Mouse (Mus musculus) right cerebral cortex, postnatal 14 days (tissue): Measurements from ENCODE around the gene Abca8a.
"Not testable (repeated sequence)": the region's sequence is repeated elsewhere in the genome, so short reads cannot be mapped to it uniquely, and the experiment has no call there.

Experiments used
- DNase-seq: peaks from one replicate; pipeline ENCODE4 v3.0.0; 2022

The Abca8a gene

GRCm38 (mm10) chr11:110095858-110096257, at the start of gene Abca8a:
Abca8a (minus strand) TSS chr11:110095978.
- no peak for DNase-seq

DNA sequence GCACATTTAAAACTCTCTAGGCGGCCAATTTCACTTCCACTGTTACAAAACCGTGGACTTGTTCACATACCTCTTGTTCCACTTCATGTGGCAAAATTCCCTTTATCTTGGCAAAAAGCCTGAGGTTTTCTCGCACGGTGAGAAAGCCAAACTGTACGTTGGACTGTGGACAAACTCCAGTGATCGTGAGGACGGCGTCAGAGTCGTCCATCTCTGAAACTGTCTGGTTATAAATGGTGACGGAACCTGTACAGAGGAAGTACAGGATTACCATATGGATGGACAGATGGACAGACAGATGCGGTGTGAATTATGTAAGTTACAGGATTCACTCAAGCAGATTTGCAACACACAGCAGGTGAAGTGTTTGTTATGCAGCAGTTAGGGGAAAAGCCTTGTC, 49.6 kb upstream of the Abca8a start:
- DNase-seq = no peak

DNA sequence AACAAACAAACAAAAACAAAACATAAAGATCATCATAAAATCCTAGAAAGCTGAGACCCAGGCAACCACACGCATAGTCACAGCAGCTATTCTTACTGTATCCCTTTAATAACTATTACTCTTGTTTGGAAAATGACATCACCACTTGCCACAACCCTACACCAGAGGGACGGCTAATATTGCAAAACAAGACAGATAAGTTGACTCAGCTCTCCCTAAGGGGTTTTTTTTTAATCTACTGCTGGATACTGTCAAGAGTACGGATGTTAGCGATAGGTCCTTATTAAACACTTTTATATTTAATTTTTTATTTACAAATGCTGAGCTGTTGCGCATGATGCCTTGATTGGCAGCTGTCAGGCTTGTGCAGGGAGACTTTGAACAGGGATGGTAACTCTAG, 35.0 kb upstream of the Abca8a start:
- no peak for DNase-seq

DNA sequence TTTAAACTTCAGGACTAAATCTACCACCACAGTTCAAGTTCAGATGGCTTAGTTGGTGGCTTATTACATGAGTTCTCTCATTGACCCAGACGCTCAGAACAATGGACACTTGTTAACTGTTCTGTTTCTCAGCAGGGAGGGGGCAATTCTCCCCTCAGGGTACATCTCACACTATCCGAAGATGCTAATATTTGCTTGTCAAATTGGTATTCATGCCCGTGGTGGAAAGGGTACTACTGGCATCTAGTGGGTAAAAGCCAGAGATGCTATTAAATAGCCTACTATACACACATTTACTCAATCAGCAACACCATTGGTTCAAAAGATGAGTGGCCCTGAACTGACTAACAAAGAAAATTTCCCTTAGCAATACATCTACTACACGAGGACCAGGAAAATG, 15.4 kb upstream of the Abca8a start:
- no peak for DNase-seq

GRCm38 (mm10) chr11:110101437-110101836, 5.7 kb upstream of the Abca8a start:
- no peak for DNase-seq

DNA sequence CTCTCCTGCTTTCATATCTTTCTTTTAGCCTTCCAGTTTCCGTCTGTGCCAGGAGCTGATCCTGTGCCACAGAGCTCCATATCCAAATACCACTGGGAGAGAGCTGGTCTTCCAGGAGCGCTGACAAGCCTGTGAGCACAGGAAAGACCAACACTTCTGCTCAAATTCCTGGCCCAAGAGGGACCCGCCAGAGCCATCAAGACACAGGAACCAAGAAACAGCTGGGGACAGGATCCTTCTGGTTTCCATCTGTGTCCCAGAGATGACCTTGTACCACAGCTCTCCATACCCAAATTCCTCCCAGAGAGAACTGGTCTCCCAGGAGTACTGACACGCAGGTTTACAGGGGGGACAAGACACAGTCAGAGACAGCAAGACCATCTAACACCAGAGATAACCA, 3.1 kb upstream of the Abca8a start:
- no peak for DNase-seq

DNA sequence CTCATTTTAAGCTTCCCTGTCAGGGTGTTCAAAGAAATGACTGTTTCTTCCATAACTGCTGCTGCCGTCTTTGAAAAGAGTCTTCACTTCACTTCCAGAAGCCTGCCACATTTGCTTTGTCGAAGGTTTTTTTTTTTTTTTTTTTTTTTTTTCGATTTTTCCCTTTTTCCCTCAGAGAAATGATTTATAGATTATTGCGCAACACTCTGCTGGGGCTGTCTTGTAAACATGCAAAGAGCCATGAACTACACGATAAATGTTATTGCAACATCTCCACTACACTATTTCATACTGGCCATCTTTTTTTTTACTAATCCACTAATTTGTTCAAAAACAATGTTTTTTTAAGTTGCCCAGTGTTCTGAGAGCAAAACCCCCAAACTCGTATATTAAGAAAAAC, 1.7 kb upstream of the Abca8a start:
- no peak for DNase-seq

- no peak for DNase-seq
Observed at GRCm38 (mm10) chr11:110094846-110095380, 865 bp downstream of the Abca8a start.

DNA sequence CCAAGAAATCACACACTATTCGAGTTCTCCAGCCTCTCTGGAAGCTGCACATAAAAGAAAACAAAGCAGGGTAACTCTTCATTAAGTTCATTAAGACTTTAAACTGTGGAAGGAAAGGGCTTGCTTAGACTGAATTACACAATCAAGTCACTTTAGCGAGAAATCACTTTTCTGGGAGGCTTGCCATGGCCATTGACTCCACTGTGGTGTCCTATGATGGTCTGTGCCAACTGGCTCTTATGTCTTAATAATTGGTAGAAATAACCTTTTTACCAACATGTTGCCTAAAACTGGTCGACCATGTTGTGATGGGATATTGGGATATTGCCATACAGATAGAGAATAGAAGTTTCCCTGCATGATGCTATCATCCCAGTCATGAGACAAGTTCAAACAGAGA, 1.5 kb downstream of the Abca8a start:
- no peak for DNase-seq

DNA sequence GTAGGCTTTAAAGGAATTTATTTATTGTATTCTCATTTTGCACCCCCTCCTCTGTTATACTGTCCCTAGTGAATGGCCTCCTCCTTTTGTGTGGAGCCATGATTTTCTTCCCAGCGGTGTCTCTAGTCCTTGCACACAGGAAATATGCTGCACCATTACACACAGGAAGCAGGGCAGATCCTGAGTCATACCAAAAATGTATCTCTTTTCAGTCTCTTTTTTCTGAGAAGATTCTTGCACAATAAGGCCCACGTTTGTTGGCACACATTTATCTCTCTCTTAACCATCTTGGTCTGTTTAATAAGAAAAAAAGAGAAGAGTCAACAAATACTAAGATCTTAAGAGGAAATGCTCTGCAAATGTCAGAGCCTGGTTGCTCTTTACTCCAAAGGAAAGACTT, 4.5 kb downstream of the Abca8a start:
- no peak for DNase-seq

DNA sequence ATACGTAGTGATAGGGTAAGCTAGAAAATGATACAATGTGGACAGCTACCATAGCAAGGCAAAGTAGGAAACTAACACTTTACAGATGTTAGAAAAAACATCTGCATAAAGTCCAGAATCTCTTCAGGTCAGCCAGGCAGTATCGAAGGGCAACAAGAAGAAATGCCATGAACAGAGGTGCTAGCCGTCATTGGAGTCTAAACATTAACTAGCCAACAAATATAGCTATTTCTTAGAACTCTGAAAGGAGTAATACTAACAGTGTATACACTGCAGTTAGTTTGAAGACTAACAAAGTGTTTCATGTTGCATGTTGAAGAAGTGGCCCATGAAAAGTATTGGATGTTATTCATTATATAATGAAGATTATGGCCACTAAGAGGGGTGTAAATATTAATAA, 23.6 kb downstream of the Abca8a start:
- DNase-seq = no peak

DNA sequence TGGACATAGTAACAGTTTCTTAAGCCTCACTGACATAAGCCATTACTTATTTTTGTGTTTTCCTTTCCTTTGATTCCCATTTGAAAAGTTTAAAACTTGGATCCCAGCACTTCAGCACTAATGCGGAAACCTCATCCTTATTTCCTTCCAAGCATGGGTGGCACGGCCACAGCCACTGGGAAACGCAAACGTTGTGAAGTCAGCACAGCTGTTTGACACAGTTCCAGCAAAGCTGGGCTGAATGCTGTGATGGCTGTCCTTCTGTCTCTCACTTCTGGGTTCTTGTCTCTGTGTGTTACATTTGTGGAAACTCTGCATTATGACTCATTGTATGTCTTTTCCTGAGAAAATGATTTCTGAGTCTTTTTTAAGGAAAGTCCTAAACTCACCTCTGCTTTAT, 34.7 kb downstream of the Abca8a start:
- no peak for DNase-seq

GRCm38 (mm10) chr11:110060127-110060526, 35.7 kb downstream of the Abca8a start:
- no peak for DNase-seq

DNA sequence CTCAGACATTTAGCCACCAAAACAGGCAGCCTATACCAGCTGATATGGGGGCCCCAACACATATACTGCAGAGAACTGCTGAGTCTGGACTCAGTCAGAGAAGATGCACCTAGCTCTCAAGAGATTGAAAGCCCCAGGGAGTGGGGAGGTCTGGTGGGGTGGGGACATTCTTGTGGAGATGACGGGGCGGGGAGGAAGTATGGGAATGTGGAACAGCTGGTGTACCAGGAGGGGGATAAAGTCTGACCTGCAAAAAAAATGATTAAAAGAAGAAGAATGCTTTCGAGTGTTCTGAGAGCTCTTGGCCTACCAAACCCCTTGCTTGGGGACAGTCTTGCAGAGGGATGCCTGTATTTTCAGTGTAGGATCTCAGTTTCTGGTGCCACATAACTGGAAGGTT, 42.1 kb downstream of the Abca8a start:
- DNase-seq = no peak

GRCm38 (mm10) chr11:110037795-110038194, 58.0 kb downstream of the Abca8a start:
- DNase-seq = no peak

- no peak for DNase-seq
Observed at GRCm38 (mm10) chr11:110028913-110029695, 66.7 kb downstream of the Abca8a start.

GRCm38 (mm10) chr11:110010836-110011546, 84.8 kb downstream of the Abca8a start:
- DNase-seq = no peak

DNA sequence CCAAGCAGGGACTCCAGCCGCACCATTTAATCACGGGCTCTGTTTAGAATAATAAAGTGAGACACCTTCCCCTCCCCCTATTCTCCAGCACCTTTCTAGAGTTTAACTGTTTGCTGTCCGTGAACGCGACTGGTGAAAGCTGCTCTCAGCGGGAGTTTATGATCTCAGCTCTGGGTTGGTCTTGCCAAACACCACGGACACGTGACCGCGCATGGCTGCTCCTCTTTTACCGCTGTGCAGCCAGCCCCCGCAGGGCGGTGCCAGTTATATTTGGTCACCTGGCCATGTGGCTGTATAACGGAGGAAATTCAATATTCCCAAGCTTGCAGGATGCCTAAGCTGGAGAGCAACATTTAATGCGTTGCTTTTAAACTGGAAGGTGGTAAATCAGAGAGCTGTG, 100.2 kb downstream of the Abca8a start, which contains the start of gene Abca8b:
Gene Abca8b (minus strand): TSS at position 222 of the 400 bp plus-strand sequence.
- peak; percentile 80 for DNase-seq

DNA sequence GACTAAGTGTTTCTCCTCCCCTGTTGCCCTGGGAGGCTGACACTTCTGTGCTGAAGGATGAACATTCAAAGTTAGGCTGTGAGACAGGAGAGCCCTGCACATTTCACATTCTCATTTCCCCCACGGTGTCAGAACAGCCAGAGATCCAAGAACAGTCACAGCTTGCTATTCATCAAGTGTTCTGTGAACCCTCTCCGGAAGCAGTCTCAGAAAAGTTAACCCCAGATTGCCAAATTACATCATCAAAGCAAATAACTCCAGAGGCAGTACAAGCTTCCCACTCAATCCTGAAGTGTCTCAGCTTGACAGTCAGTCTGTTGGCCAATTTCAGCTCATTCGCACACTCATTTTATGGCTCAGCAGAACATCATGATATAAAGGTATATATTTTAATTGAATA, 100.8 kb downstream of the Abca8a start:
- DNase-seq = no peak

DNA sequence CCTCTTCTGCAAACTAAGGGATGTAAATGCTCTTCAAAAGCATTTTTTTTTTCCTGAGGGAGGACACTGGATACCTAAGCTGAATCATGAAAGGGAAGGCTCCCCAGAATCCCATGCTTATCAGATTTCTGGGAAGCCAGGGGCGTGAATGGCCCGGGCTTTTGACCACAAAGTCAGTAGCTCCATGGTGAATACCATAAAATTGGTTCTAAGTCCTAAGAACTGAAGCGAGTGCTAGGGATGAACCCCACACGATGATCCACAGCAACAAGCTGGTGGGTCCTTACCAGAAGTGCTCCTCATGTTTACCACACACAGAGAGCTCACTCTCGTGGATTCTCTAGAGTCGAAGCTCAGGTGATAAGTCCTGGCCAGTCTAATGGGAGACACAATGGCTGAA, 101.8 kb downstream of the Abca8a start:
- no peak for DNase-seq

DNA sequence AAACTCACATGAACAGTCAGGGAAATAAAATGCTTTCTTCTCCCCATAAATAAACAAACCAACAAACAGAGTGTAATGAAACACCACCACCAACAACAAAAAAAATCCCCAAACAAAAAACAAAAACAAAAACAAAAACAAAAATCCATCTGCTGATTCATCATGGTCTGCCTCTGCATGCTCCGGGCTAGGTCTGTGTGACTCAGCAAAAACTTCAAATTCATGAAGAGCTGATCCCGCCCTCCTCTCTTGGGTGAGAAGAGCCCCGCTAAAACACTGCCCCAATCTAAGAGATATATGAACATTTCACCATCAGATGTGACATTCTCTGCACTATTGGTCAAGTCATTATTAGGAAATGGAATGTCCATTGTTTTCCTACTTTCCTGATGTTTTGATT, 104.5 kb downstream of the Abca8a start:
- DNase-seq = no peak

GRCm38 (mm10) chr11:109990256-109990655, 105.5 kb downstream of the Abca8a start:
- DNase-seq = no peak

GRCm38 (mm10) chr11:109988164-109988563, 107.6 kb downstream of the Abca8a start:
- DNase-seq = no peak

DNA sequence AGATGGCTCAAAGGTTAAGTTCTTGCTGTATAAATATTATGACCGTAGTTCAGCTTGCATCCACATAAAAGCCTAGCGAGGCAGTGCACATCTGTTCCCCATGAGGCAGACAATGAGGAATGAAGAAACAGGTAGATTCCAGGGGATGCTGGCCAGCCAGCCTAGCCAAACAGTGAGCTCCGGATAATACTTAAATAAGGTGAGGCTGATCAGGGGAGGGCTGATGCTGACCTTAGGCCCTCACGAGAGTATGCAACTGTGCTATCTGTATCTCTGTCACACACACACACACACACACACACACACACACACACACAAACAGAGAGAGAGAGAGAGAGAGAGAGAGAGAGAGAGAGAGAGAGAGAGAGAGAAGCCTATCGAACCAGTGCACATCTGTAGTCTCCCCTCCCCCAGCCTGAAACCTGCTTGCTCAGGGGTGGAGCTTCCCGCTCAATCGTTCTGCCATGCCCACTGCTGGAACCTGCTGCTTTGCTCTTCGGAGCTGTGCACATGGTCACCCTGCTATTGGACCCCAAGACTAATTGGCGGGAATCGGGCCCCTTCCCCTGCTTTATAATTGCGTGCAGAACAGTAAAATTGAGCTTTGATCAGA, 108.2 kb downstream of the Abca8a start:
- DNase-seq = not testable (repeated sequence)
